Mouse (Mus musculus) hindbrain, embryonic 14.5 days (tissue): ENCODE data around the gene Kcnc3. TPM values are rescaled to one million over a fixed set of nuclear protein-coding genes. Genes with fewer than 3 reads are reported as not detected.

ENCODE experiments used
- ATAC-seq: fragments of 200-750 bp; cut with Nextera tagmentation; 2 replicates; pipeline ENCODE4 v1.8.0; 2017; ENCODE audit warnings: moderate number of reproducible peaks, mild to moderate bottlenecking, moderate TSS enrichment, moderate library complexity; ENCODE audit not compliant: low FRiP score
- DNase-seq: peaks from one replicate; pipeline ENCODE4 v3.0.0-alpha.2; 2015; ENCODE audit warnings: low spot score
- H3K27ac ChIP-seq: fragments of 300-500 bp; sonication (generic); 2 replicates; pipeline ENCODE4 v1.5.1; 2014; ENCODE audit warnings: mild to moderate bottlenecking, moderate library complexity
- H3K27me3 ChIP-seq: fragments of 300-500 bp; sonication (generic); 2 replicates; pipeline ENCODE4 v1.6.1; 2014; ENCODE audit warnings: mild to moderate bottlenecking, low read length, mixed read lengths; ENCODE audit not compliant: control insufficient read depth, insufficient read depth
- H3K36me3 ChIP-seq: fragments of 300-500 bp; sonication (generic); replicated peaks from 2 replicates; pipeline ENCODE4 v1.6.1; 2014; ENCODE audit not compliant: control insufficient read depth, insufficient read depth
- H3K4me1 ChIP-seq: fragments of 300-500 bp; sonication (generic); replicated peaks from 2 replicates; pipeline ENCODE4 v1.6.1; 2014; ENCODE audit warnings: antibody characterized with exemption, low read length, mixed read lengths; ENCODE audit not compliant: control insufficient read depth, insufficient read depth
- H3K4me2 ChIP-seq: fragments of 300-500 bp; sonication (generic); replicated peaks from 2 replicates; pipeline ENCODE4 v1.6.1; 2014; ENCODE audit warnings: mild to moderate bottlenecking, moderate library complexity
- H3K4me3 ChIP-seq: fragments of 300-500 bp; sonication (generic); replicated peaks from 2 replicates; pipeline ENCODE4 v1.5.1; 2014; ENCODE audit warnings: mild to moderate bottlenecking, low read length
- H3K9ac ChIP-seq: fragments of 300-500 bp; sonication (generic); 2 replicates; pipeline ENCODE4 v1.6.1; 2014
- H3K9me3 ChIP-seq: fragments of 300-500 bp; sonication (generic); 2 replicates; pipeline ENCODE4 v1.6.1; 2016; ENCODE audit warnings: low read length; ENCODE audit not compliant: control insufficient read depth
- WGBS: fragments of 180-500 bp; shearing (Covaris S2); extraction: QIAGEN DNeasy Blood & Tissue Kit; methylation state at CpG from one replicate; pipeline ENCODE4 v1.1.7; 2014; 5-methylcytosine and 5-hydroxymethylcytosine counted together
- polyA plus RNA-seq: library from polyadenylated mRNA; unstranded; fragments of >200 nt; fragmentation: Nextera tagmentation; extraction: Ambion mirVana; gene quantifications from 2 replicates; pipeline ENCODE4 v1.2.1, GENCODE M21; 2014

Kcnc3 gene
- polyA plus RNA-seq, 1 experiment from 2014 or later: 8.6 TPM

GRCm38 (mm10) chr7:44614041-44614688 lies 23.7 kb downstream of the Kcnc3 start:
- Histone ChIP-seq H3K27ac (no peak overlapping the region), H3K4me3 (peak overlapping the region; percentile 11; the same call in 1 of the 2 replicates), H3K4me2 (peak overlapping the region; percentile 22), H3K9me3 (no peaks in the 10 kb centered on the region), H3K27me3 (peaks cover 19% of the 10 kb centered on the region), H3K36me3 (no peaks in the 10 kb centered on the region), H3K4me1 (0 out of 2 replicates have a peak, but pooled peaks cover 5% of the 10 kb centered on the region), H3K9ac (no peak overlapping the region)
- WGBS: 8% methylated on average over 20 of the region's 20 CpGs
- ATAC-seq (no peak), DNase-seq (no peak)

- DNase-seq: no peak
- WGBS: 13% methylated on average over 10 of the region's 10 CpGs
- no peak for ATAC-seq
- Histone ChIP-seq H3K27me3 (peaks cover 19% of the 10 kb centered on the region), H3K4me3 (no peak overlapping the region), H3K36me3 (no peaks in the 10 kb centered on the region), H3K9ac (no peak overlapping the region), H3K4me1 (0 out of 2 replicates have a peak, but pooled peaks cover 5% of the 10 kb centered on the region), H3K27ac (no peak overlapping the region), H3K4me2 (0 out of 2 replicates have a peak overlapping the region, but pooled peaks have one; percentile 3), H3K9me3 (no peaks in the 10 kb centered on the region)
These were observed 24.8 kb downstream of the Kcnc3 start for GRCm38 (mm10) chr7:44615309-44615708.

GRCm38 (mm10) chr7:44615987-44616386 lies 25.5 kb downstream of the Kcnc3 start:
- 0 out of 2 replicates have a peak, but pooled peaks cover 5% of the 10 kb centered on the region for H3K4me1 ChIP-seq
- peaks cover 19% of the 10 kb centered on the region for H3K27me3 ChIP-seq
- 85% methylated on average over 14 of the region's 14 CpGs for WGBS
- no peak overlapping the region for H3K9ac ChIP-seq
- H3K9me3 ChIP-seq: no peaks in the 10 kb centered on the region
- H3K4me3 ChIP-seq: no peak overlapping the region
- H3K4me2 ChIP-seq: no peak overlapping the region
- H3K27ac ChIP-seq: no peak overlapping the region
- H3K36me3 ChIP-seq: no peaks in the 10 kb centered on the region
- DNase-seq (no peak), ATAC-seq (no peak)

GRCm38 (mm10) chr7:44617059-44617458 lies 26.6 kb downstream of the Kcnc3 start:
- H3K4me2 ChIP-seq: no peak overlapping the region
- no peak overlapping the region for H3K9ac ChIP-seq
- H3K4me1 ChIP-seq: 0 out of 2 replicates have a peak, but pooled peaks cover 5% of the 10 kb centered on the region
- H3K9me3 ChIP-seq: no peaks in the 10 kb centered on the region
- ATAC-seq: no peak
- H3K4me3 ChIP-seq: no peak overlapping the region
- no peak for DNase-seq
- H3K36me3 ChIP-seq: no peaks in the 10 kb centered on the region
- WGBS: 89% methylated on average over 3 of the region's 3 CpGs
- H3K27me3 ChIP-seq: peaks cover 19% of the 10 kb centered on the region
- no peak overlapping the region for H3K27ac ChIP-seq

- H3K4me2 ChIP-seq: no peak overlapping the region
- no peak overlapping the region for H3K27ac ChIP-seq
- H3K9ac ChIP-seq: no peak overlapping the region
- no peaks in the 10 kb centered on the region for H3K27me3 ChIP-seq
- H3K9me3 ChIP-seq: no peaks in the 10 kb centered on the region
- no peak for DNase-seq
- H3K4me3 ChIP-seq: no peak overlapping the region
- ATAC-seq: no peak; the same call in 1 of the 2 replicates
- H3K4me1 ChIP-seq: no peaks in the 10 kb centered on the region
- WGBS: 30% methylated on average over 18 of the region's 18 CpGs
- H3K36me3 ChIP-seq: no peaks in the 10 kb centered on the region
These were observed 33.5 kb downstream of the Kcnc3 start for GRCm38 (mm10) chr7:44623714-44624542.

- H3K9ac ChIP-seq: no peak overlapping the region
- H3K36me3 ChIP-seq: no peaks in the 10 kb centered on the region
- H3K4me2 ChIP-seq: no peak overlapping the region
- H3K4me1 ChIP-seq: no peaks in the 10 kb centered on the region
- H3K27ac ChIP-seq: no peak overlapping the region
- H3K27me3 ChIP-seq: no peaks in the 10 kb centered on the region
- no peak overlapping the region for H3K4me3 ChIP-seq
- WGBS: 79% methylated on average over 3 of the region's 3 CpGs
- no peaks in the 10 kb centered on the region for H3K9me3 ChIP-seq
- ATAC-seq (no peak), DNase-seq (no peak)
These were observed 34.0 kb downstream of the Kcnc3 start for GRCm38 (mm10) chr7:44624543-44624826.

- H3K27me3 ChIP-seq: no peaks in the 10 kb centered on the region
- H3K9ac ChIP-seq: no peak overlapping the region
- ATAC-seq (no peak), DNase-seq (no peak)
- no peak overlapping the region for H3K4me2 ChIP-seq
- no peak overlapping the region for H3K4me3 ChIP-seq
- H3K27ac ChIP-seq: no peak overlapping the region
- no peaks in the 10 kb centered on the region for H3K36me3 ChIP-seq
- H3K4me1 ChIP-seq: no peaks in the 10 kb centered on the region
- WGBS: 61% methylated on average over 14 of the region's 14 CpGs
- H3K9me3 ChIP-seq: no peaks in the 10 kb centered on the region
These were observed 34.4 kb downstream of the Kcnc3 start for GRCm38 (mm10) chr7:44624828-44625227.

GRCm38 (mm10) chr7:44625241-44626067 lies 35.0 kb downstream of the Kcnc3 start:
- WGBS: 87% methylated on average over 13 of the region's 13 CpGs
- no peak for DNase-seq

GRCm38 (mm10) chr7:44626068-44626385 lies 35.6 kb downstream of the Kcnc3 start:
- 80% methylated on average over 1 of the region's 1 CpGs for WGBS
- Histone ChIP-seq H3K4me3 (no peak overlapping the region), H3K9ac (no peak overlapping the region), H3K36me3 (no peaks in the 10 kb centered on the region), H3K27ac (no peak overlapping the region), H3K9me3 (no peaks in the 10 kb centered on the region), H3K4me2 (no peak overlapping the region), H3K27me3 (no peaks in the 10 kb centered on the region), H3K4me1 (no peaks in the 10 kb centered on the region)
- ATAC-seq (no peak), DNase-seq (no peak)

More at GRCm38 (mm10) chr7:44625241-44626067, 35.0 kb downstream of the Kcnc3 start:
- Histone ChIP-seq H3K4me3 (no peak overlapping the region), H3K27me3 (no peaks in the 10 kb centered on the region), H3K4me1 (no peaks in the 10 kb centered on the region), H3K4me2 (no peak overlapping the region), H3K9ac (no peak overlapping the region), H3K9me3 (no peaks in the 10 kb centered on the region), H3K27ac (no peak overlapping the region), H3K36me3 (no peaks in the 10 kb centered on the region)
- ATAC-seq: no peak
